Mouse (Mus musculus): Measurements from ENCODE around the gene Mthfd1l.
A peak's percentile ranks its signal among the peaks of the same experiment; 100 is the strongest.

The Mthfd1l gene

DNA sequence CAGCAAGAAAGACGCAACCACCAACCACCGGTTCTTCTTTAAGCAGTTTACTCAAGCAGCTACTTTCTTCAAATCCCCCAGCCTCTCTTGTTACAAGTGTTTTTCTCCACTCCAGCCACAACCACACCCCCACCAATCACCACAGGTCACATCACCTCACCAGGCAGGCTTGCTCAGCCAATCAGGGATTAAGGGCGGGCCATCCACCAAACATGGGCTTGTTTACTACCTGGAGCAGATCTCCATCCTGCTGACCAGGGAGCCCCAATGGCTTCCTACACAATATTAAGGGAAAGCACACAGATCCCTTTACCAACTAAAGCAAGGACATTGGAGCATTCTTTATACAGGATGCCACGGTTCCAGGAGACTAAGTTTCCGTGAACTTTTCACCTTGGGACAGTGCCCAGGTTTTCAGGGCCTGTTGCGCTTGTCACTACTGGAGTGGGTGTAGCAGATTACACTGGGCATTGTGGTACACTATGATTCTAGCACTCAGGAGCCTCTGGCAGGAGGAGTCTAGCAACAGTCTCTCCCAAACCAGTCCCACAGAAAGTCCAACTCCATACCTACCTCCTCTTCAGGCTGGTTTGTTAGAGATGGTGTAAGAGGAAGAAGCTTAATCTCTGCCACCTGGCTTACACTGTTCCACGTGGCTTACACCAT is 150.5 kb downstream of the Mthfd1l start:
- peak; percentile 45 to 57 for DNase-seq

- DNase-seq = no peak
Observed at GRCm38 (mm10) chr10:4124148-4124547, 151.2 kb downstream of the Mthfd1l start.

GRCm38 (mm10) chr10:4125232-4125631 is 152.3 kb downstream of the Mthfd1l start:
- no peak for DNase-seq

DNA sequence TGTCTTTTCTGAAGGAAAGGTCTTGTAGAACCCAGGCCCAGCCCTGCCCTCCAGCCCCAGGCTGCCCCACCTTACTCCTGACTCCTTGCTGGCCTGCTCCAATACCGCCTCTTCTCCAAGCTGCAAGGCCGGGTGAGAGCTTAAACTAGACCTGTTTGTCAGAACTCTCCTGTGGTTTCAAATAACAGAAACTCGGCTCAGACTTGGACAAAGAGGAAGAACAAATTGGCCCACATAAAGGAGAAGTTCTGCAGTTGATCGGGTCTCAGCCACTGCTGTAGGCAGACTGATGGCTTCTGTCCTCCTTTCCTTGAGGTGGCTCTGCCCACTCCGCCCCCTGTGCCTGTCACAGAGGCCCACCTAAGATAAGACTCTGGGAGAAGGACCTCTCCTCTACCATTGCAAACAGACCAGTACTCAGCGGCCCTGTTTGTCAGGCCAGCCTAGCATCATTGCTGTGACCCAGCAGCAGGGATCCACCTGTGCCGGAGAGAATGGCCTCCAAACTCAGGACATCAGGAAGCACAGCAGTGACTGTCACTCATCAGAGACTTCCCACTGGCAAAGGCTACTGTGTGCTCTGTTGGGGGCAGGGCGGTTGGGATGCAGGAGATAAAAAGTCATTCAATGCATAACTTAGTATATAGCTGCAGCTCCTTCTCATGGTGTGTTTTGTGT is 153.6 kb downstream of the Mthfd1l start:
- no peak for DNase-seq

- DNase-seq = peak; percentile 52 to 74
Observed at GRCm38 (mm10) chr10:4128411-4128810, 155.5 kb downstream of the Mthfd1l start.

DNA sequence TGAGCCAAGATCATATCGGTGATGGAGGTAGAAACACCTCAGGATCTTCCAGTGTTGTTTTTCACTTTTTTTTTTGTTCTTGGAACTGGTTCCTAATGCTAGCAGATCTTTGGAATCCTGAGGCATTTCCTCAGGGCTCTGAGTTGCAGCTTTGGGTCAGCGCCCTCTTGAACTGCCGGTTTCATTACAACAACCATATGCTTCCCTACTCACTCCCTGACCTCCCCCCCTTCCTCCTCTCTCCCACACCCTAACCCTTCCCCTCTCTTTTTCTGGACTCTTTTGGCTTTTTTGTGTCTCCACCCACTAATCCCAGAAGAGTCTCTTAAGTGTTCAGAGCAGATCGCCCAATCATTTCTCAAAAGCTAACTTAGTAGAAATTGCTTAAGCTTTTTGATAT is 156.0 kb downstream of the Mthfd1l start:
- DNase-seq = peak; percentile 77 to 85

GRCm38 (mm10) chr10:4129461-4129860 is 156.5 kb downstream of the Mthfd1l start:
- DNase-seq = peak; percentile 69 to 74

DNA sequence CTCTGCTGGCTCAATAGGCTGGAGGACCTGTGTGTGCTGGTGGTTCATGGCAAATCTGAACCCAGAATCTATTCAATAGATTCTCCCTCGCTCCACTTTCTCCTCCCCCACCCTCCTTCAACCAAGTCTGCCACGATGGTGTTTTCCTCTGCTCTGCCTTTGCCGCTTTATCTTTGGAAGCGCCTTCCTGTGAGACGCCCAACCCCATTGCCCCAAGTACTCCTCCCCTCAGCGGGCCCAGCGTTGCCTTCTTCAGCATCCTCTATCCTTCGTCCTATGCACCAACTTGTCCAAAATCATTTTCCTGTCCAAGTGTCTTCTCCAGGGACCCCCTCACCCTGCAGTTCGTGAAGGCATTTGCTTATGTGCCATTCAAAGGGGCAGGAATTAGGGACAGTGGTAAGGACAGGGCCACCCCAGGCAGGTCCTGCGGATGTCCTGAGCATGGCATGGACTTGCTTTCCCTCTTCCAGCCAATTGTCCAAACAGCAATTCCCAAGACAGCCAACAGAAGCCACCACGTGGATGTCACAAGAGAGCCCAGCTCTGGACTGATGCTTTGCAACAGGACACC is 157.2 kb downstream of the Mthfd1l start:
- no peak for DNase-seq

- peak in 1 of 2 experiments; percentile 31 for DNase-seq
Observed at GRCm38 (mm10) chr10:4132735-4133134, 159.8 kb downstream of the Mthfd1l start.

DNA sequence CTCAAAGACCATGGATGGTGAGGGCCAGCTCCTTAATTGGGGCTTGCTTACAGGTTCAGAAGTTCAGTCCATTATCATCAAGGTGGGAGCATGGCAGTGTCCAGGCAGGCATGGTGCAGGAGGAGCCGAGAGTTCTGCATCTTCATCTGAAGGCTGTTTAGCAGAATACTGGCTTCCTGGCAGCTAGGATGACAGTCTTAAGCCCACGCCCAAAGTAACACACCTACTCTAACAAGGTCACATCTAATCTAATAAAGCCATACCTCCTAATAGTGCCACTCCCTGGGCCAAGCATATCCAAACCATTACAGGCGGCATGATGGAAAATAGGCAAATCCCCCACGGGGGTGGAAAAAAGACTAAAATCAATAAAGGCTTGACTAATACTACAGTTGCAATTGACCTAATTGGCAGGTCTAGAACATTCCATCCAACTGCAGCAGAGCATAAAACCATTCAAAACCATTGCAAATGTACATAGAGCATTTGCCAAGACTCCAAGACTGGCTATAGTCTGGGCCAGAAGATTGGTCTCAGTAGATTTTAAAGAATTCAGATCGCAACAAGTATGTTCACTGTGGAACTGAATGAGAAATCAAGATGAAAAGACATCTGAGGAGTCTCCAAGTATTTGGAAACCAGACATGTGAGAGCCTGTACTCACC is 162.3 kb downstream of the Mthfd1l start:
- DNase-seq = no peak

DNA sequence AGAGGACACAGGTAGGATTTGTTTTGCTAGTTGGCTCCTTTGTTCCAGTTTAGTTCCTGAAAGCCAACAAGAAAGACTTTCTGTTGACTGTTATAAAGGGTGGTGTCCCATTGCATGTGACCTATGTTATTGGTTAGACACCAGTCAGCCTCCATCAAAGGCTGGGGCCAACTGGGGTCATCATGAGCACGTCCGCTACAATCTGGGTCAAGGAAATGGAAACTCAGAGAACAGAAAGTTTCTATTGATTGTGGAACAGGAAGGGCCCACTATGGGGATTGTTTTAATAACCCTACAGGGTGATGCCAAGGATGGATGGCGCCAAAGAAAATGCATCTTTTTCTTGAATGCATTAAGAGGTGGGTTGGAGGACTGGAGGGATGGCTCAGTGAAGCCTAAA is 166.6 kb downstream of the Mthfd1l start:
- no peak for DNase-seq

GRCm38 (mm10) chr10:4141689-4142088 is 168.8 kb downstream of the Mthfd1l start:
- no peak for DNase-seq

DNA sequence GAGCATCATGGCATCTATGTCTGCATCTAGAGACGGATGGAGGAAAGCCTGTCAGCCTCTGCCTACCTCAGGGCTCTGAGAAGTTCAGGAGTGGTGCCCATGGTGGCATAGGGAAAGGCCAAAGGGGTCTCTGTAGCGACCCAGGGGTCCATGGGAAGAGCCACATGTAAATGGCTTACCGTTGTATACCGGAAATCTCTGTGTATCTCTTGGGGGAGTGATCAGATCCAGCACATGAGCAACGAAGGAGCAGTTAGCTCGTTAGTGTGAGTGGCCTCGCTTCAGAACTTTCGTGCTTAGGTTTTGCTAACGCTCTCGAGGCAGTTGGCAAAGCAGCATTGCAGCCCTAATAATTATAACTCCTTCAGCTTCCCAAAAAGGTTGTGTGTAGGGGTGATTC is 169.9 kb downstream of the Mthfd1l start:
- no peak for DNase-seq

DNA sequence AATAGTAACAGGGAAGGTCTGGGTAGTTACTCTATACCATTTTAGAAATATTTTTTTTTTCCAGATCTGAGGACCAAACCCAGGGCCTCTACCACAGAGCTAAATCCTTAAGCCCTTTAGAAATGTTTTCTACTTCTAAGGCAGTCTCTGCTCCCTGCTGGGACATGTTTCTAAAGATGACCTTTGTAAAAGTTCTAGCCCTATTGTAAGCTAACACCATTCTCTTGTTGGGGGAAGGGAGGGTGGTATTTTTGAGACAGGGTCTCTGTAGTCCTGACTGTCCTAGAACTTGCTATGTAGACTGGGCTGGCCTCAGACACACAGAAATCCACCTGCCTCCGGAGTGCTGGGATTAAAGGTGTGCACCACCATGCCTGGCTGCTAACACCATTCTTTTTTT is 170.5 kb downstream of the Mthfd1l start:
- no peak for DNase-seq

DNA sequence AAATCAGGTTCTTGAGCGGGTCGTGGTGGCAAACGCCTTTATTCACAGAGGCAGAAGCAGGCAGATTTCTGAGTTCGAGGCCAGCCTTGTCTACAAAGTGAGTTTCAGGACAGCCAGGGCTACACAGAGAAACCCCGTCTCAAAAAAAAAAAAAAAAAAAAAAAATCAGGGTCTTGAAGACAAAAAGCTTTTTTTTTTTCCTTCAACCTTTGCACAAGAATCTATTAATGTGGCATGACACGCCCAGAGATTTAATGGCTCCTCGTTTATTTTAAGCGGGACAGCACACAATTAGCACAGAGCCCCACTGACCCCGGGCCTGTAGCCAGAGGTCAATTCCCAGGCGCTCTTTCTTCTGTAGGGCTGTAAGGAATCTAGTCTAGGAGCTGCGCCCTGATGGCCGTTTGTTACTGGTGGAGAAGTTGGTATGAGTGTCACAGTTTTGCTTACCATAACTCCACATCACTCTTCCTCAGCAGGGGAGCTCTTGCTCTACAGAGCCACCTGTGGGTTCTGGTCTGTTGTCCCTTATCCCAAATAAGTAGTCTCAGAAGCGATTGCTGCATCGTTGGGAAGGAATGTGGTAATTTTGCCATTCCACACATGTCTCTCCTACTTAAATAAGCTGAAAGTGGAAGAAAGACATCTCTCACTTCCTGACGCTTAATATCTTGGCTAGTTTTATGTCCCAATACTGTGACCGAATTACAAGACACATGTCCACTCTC is 172.3 kb downstream of the Mthfd1l start:
- peak; percentile 60 to 69 for DNase-seq

- DNase-seq = no peak
Observed at GRCm38 (mm10) chr10:4146947-4147346, 174.0 kb downstream of the Mthfd1l start.

DNA sequence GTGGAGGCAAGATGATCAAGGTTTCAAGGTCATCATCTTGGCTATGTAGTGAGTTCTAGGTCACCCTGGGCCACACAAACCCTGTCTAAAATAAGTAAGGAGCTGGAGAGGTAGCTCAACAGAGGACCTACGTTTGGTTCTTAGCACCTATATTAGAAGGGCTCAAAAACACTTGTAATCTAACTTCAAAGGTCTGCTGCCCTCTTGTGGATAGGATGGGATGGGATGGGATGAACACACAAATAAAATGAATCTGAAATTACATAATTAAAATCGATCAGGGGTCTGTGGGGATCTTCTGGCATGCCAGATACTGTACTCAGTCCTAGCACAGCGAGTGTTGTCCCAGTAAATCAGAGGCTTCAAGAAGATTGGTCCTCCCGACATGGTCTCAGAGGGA is 178.2 kb downstream of the Mthfd1l start:
- no peak for DNase-seq

DNA sequence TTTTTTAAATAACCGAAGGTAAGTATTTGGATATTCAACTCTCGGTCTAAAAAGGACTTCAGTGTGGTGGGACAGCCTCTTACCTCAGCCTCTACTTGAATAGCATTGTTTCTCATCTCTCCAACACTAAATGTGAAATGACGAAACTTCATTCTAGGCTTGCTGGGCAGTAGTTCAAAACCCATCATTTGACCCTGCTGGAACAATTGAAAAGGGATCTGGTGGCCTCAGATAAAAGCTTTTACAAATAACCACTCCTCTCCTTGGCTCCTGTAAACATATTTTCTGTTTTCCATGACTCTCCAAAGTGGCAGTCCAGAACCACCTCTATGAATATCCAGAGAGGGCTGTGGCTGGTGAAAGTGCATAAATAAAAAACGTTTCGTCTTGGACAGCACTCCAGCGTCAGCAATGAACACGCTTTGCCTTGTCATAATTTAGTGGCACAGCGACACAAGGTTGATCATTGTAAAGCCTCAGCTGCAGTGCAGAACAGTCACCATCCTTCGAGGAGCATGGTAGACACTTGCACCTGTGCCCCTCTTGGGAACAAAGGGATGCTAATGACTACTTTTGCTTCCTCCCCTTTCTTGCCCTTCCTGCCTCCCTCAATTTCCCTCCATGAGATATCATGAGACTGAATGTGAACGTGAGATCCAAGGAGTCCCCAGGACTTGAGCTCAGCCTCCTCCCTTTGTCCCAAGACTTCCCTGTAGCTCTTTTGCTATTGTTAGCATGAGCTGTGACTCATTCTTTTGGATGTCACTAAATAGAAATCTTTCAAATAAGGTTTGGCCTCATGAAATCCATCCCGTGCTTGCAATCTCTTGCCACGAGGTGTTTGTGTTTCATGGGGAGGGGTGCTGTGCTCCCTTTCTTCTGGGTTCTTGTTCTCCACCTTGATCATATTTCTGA is 179.2 kb downstream of the Mthfd1l start:
- DNase-seq = no peak

GRCm38 (mm10) chr10:4153031-4153430 is 180.1 kb downstream of the Mthfd1l start:
- no peak for DNase-seq

GRCm38 (mm10) chr10:4154035-4154434 is 181.1 kb downstream of the Mthfd1l start:
- DNase-seq = no peak

- no peak for DNase-seq
Observed at GRCm38 (mm10) chr10:4155521-4155920, 182.6 kb downstream of the Mthfd1l start.

- peak; percentile 69 to 77 for DNase-seq
Observed at GRCm38 (mm10) chr10:4158533-4158932, 185.6 kb downstream of the Mthfd1l start.

Data from kidney, postnatal 4 days (tissue).